Mouse (Mus musculus): ENCODE data around the gene Fam161b.

DNA sequence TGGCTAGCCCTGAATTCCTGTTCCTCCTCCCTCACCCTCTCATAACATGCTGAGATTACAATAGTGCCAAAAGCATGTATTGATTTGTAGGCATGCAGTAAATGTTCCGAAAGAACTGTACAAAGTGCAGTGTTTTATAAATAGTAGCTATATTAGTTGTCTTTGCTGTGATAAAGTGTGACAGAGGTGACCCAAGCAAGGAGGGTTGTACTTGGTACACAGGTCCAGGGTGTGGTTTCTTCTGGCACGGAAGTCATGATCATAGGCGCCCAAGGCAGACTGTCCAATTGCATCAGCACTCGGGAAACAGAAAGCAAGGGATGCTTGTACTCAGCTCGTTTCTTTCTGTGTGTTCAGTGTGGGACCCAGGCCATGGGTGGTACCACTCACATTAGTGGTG, 57.5 kb downstream of the Fam161b start:
- TF ChIP-seq CTCF (IDR thresholded peaks at IDR 0.05; ENCODE audit: low read depth, low read length) (no peak), POLR2A (IDR thresholded peaks at IDR 0.05; ENCODE audit: borderline replicate concordance, low read depth, low read length) (no peak)

Measured in bone marrow macrophage, adult 2 months (primary cell).